8 mouse cellular contexts compared by ENCODE assay signal in genomic region chr1:56977201-56978100, GRCm38 (mm10). TPM values are rescaled to one million over a fixed set of nuclear protein-coding genes. Genes with fewer than 3 reads are reported as not detected.
DNase-seq lines count a peak whose midpoint lies in the region; ATAC-seq lines count a peak whose summit lies in the region.

No protein-coding gene starts in this region.

- H3K4me1 ChIP-seq in hindbrain, embryonic 15.5 days (replicated peaks) = peaks cover 31% of the 10 kb centered on the region
- peaks cover 34% of the 10 kb centered on the region for H3K4me1 ChIP-seq in limb, embryonic 13.5 days
- peaks cover 7% of the 10 kb centered on the region; the same call in 1 of the 2 replicates for H3K4me1 ChIP-seq in midbrain, embryonic 11.5 days (ENCODE audit: control insufficient read depth, insufficient read depth, low read length)

- no peak overlapping the region for H3K27ac ChIP-seq in hindbrain, embryonic 15.5 days (replicated peaks)
- no peak overlapping the region for H3K27ac ChIP-seq in limb, embryonic 13.5 days
- no peak overlapping the region for H3K27ac ChIP-seq in midbrain, embryonic 11.5 days (ENCODE audit: low read depth, low read length)

- DNase-seq in ovary, postnatal 14 days (ENCODE audit: low spot score) = peak; percentile 46
- no peak for DNase-seq in ovary, postnatal 10 days (ENCODE audit: low spot score)
- DNase-seq in cerebellum, adult 9-11 months = peak; percentile 31
- peak; percentile 43 to 64 for DNase-seq in frontal cortex, postnatal 14 days (ENCODE audit: low spot score in 2 of 2)
- DNase-seq in midbrain, embryonic 11.5 days (ENCODE audit: low spot score, missing footprints) = peak; percentile 99
- peak; percentile 81 for DNase-seq in testis, postnatal 10 days (ENCODE audit: low spot score)

- H3K4me2 ChIP-seq in hindbrain, embryonic 15.5 days = peak overlapping the region; percentile 56
- H3K4me2 ChIP-seq in limb, embryonic 13.5 days (replicated peaks) = peak overlapping the region; percentile 60
- peak overlapping the region; percentile 36 for H3K4me2 ChIP-seq in midbrain, embryonic 11.5 days

- peak; percentile 27; the same call in 1 of the 2 replicates for ATAC-seq in hindbrain, embryonic 15.5 days (ENCODE audit: low FRiP score, low read depth)
- ATAC-seq in limb, embryonic 13.5 days (ENCODE audit: low FRiP score, low read depth) = 0 out of 2 replicates have a peak, but pooled peaks have one; percentile 6
- ATAC-seq in midbrain, embryonic 11.5 days (ENCODE audit: low FRiP score) = peak; percentile 38

- no peaks in the 10 kb centered on the region for H3K36me3 ChIP-seq in hindbrain, embryonic 15.5 days
- no peaks in the 10 kb centered on the region for H3K36me3 ChIP-seq in limb, embryonic 13.5 days
- H3K36me3 ChIP-seq in midbrain, embryonic 11.5 days (ENCODE audit: control insufficient read depth, insufficient read depth, low read length) = no peaks in the 10 kb centered on the region

- H3K9me3 ChIP-seq in hindbrain, embryonic 15.5 days = no peaks in the 10 kb centered on the region
- H3K9me3 ChIP-seq in limb, embryonic 13.5 days = no peaks in the 10 kb centered on the region
- H3K9me3 ChIP-seq in midbrain, embryonic 11.5 days (ENCODE audit: control insufficient read depth, low read length) = no peaks in the 10 kb centered on the region

- no peak overlapping the region for H3K9ac ChIP-seq in hindbrain, embryonic 15.5 days
- H3K9ac ChIP-seq in limb, embryonic 13.5 days = no peak overlapping the region
- no peak overlapping the region for H3K9ac ChIP-seq in midbrain, embryonic 11.5 days (ENCODE audit: low read length)

- peaks cover 67% of the 10 kb centered on the region for H3K27me3 ChIP-seq in hindbrain, embryonic 15.5 days
- peaks cover 66% of the 10 kb centered on the region for H3K27me3 ChIP-seq in limb, embryonic 13.5 days
- peaks cover 68% of the 10 kb centered on the region for H3K27me3 ChIP-seq in midbrain, embryonic 11.5 days (ENCODE audit: control insufficient read depth, insufficient read depth, low read length)

- H3K4me3 ChIP-seq in hindbrain, embryonic 15.5 days = peak overlapping the region; percentile 31
- peak overlapping the region; percentile 38 for H3K4me3 ChIP-seq in limb, embryonic 13.5 days
- peak overlapping the region; percentile 13 for H3K4me3 ChIP-seq in midbrain, embryonic 11.5 days (ENCODE audit: low read depth, low read length)

- under 1% methylated on average over 45 of the region's 45 CpGs for WGBS in hindbrain, embryonic 15.5 days
- WGBS in limb, embryonic 13.5 days = under 1% methylated on average over 45 of the region's 45 CpGs
- WGBS in midbrain, embryonic 11.5 days = under 1% methylated on average over 45 of the region's 45 CpGs

RNA-seq across cellular contexts. Expression of gene Satb2, which starts 1.0 kb away (rescaled TPM):
- 0.83 and 1.8 TPM in 2 replicates for polyA plus RNA-seq in hindbrain, embryonic 15.5 days (2015; fragmentation: Nextera tagmentation; extraction: Ambion mirVana)
- polyA plus RNA-seq in limb, embryonic 13.5 days (2015; fragmentation: Nextera tagmentation; extraction: Ambion mirVana) = 2.1 TPM in 2 replicates
- 1.2 and 1.5 TPM in 2 replicates for polyA plus RNA-seq in midbrain, embryonic 11.5 days (2014; fragmentation: Nextera tagmentation; extraction: Ambion mirVana)
